Mouse (Mus musculus) kidney, embryonic 15.5 days (tissue): ENCODE results near the gene Ccne1. TPM values are rescaled to one million over a fixed set of nuclear protein-coding genes. Genes with fewer than 3 reads are reported as not detected.
"Not testable (repeated sequence)": the region's sequence is repeated elsewhere in the genome, so short reads cannot be mapped to it uniquely, and the experiment has no call there.

Source experiments
- ATAC-seq: fragments of 200-750 bp; cut with Nextera tagmentation; replicated peaks from 2 replicates; pipeline ENCODE4 v1.8.0; 2017; ENCODE audit warnings: moderate TSS enrichment; ENCODE audit not compliant: low FRiP score
- H3K27ac ChIP-seq: fragments of 300-500 bp; sonication (generic); 2 replicates; pipeline ENCODE4 v1.5.1; 2015; ENCODE audit warnings: mild to moderate bottlenecking, inconsistent platforms
- H3K27me3 ChIP-seq: fragments of 300-500 bp; sonication (generic); 2 replicates; pipeline ENCODE4 v1.6.1; 2015; ENCODE audit warnings: inconsistent platforms
- H3K36me3 ChIP-seq: fragments of 300-500 bp; sonication (generic); 2 replicates; pipeline ENCODE4 v1.6.1; 2015; ENCODE audit warnings: inconsistent platforms
- H3K4me1 ChIP-seq: fragments of 300-500 bp; sonication (generic); 2 replicates; pipeline ENCODE4 v1.6.1; 2015; ENCODE audit warnings: inconsistent platforms
- H3K4me2 ChIP-seq: fragments of 300-500 bp; sonication (generic); 2 replicates; pipeline ENCODE4 v1.6.1; 2015; ENCODE audit warnings: moderate library complexity, mild to moderate bottlenecking, inconsistent platforms
- H3K4me3 ChIP-seq: fragments of 300-500 bp; sonication (generic); replicated peaks from 2 replicates; pipeline ENCODE4 v1.5.1; 2015; ENCODE audit warnings: mild to moderate bottlenecking, inconsistent platforms
- H3K9ac ChIP-seq: fragments of 300-500 bp; sonication (generic); 2 replicates; pipeline ENCODE4 v1.6.1; 2015; ENCODE audit warnings: mild to moderate bottlenecking, inconsistent platforms
- H3K9me3 ChIP-seq: fragments of 300-500 bp; sonication (generic); replicated peaks from 2 replicates; pipeline ENCODE4 v1.6.1; 2016; ENCODE audit warnings: inconsistent platforms
- WGBS: fragments of 180-500 bp; shearing (Covaris S2); methylation state at CpG from one replicate; pipeline ENCODE4 v1.1.7; 2015; ENCODE audit warnings: mixed read lengths; 5-methylcytosine and 5-hydroxymethylcytosine counted together
- polyA plus RNA-seq: library from polyadenylated mRNA; unstranded; fragments of >200 nt; fragmentation: Nextera tagmentation; extraction: Ambion mirVana; gene quantifications from 2 replicates; pipeline ENCODE4 v1.2.1, GENCODE M21; 2015

The Ccne1 gene
- polyA plus RNA-seq, 1 experiment from 2014 or later, result 65.9 TPM

DNA sequence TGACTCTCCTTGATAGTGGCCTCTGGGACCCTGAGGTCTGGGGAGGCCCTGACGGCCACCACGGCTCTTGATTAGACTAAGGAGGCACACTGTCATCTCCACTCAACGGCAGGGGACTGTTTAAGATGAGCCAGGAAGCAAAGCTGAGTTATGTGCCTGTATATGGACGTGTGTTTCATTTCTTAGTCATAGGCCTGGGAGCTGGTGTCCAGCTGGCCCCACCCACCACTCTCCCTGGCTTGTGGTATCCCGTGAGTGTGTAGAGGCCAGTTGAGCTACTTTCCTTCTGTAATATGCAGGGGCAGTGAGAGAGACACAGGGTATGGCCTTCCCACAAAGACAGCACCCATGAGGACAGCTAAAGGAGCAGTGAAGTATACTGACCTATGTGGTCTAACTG is 20.9 kb upstream of the Ccne1 start:
- H3K27me3 ChIP-seq, H3K9ac ChIP-seq, H3K36me3 ChIP-seq, ATAC-seq, H3K4me1 ChIP-seq, H3K4me2 ChIP-seq, H3K9me3 ChIP-seq, H3K27ac ChIP-seq, H3K4me3 ChIP-seq: not testable (repeated sequence)
- WGBS, result 40% methylated on average over 5 of the region's 5 CpGs

GRCm38 (mm10) chr7:38125565-38126159 is 18.3 kb upstream of the Ccne1 start:
- ATAC-seq, result no peak
- no peak overlapping the region for H3K4me3 ChIP-seq
- 77% methylated on average over 12 of the region's 12 CpGs for WGBS
- H3K4me2 ChIP-seq, result no peak overlapping the region
- H3K9me3 ChIP-seq, result no peaks in the 10 kb centered on the region
- no peak overlapping the region for H3K9ac ChIP-seq
- H3K27me3 ChIP-seq, result no peaks in the 10 kb centered on the region
- H3K4me1 ChIP-seq, result peaks cover 9% of the 10 kb centered on the region
- H3K36me3 ChIP-seq, result no peaks in the 10 kb centered on the region
- no peak overlapping the region for H3K27ac ChIP-seq

DNA sequence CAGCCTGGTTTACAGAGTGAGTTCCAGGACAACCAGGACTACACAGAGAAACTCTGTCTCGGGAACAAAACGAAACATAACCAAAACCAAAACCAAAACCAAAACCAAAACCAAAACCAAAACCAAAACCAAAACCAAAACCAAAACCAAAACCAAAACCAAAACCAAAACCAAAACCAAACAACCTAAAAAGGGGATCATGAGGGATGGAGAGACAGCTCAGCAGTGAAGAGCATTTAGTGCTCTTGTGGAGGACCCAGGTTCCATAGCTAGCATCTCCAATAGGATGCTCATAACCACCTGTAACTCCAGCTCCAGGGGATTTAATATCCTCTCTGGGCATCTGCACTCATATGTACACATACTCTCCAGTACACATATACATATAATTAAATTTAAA is 16.8 kb upstream of the Ccne1 start:
- WGBS, result 92% methylated on average over 2 of the region's 2 CpGs
- not testable (repeated sequence) for H3K27ac ChIP-seq, ATAC-seq, H3K36me3 ChIP-seq, H3K27me3 ChIP-seq, H3K9me3 ChIP-seq, H3K4me2 ChIP-seq, H3K4me1 ChIP-seq, H3K4me3 ChIP-seq, H3K9ac ChIP-seq

DNA sequence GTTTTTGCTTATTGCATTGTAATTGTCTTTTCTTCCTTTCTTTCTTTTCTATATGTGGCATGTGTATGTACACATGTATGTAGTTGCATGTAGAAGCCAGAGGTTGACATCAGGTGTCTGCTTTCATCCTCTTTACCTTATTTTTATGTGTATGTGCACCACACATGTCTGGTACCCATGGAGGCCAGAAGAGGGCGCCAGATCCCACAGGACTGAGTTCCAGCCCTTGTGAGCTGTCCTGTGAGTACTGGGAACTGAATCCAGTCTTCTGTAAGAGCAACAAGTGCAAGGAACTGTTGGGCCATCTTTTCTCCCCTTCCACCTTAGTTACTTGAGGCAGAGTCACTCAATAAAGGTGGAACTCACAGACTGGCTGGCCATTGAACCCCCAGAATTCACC is 11.3 kb upstream of the Ccne1 start:
- Histone ChIP-seq H3K9me3 (no peaks in the 10 kb centered on the region), H3K4me2 (no peak overlapping the region), H3K4me3 (no peak overlapping the region), H3K9ac (no peak overlapping the region), H3K27me3 (no peaks in the 10 kb centered on the region), H3K27ac (no peak overlapping the region), H3K36me3 (no peaks in the 10 kb centered on the region), H3K4me1 (no peaks in the 10 kb centered on the region)
- WGBS, result 3% methylated on average over 1 of the region's 1 CpGs
- no peak for ATAC-seq

DNA sequence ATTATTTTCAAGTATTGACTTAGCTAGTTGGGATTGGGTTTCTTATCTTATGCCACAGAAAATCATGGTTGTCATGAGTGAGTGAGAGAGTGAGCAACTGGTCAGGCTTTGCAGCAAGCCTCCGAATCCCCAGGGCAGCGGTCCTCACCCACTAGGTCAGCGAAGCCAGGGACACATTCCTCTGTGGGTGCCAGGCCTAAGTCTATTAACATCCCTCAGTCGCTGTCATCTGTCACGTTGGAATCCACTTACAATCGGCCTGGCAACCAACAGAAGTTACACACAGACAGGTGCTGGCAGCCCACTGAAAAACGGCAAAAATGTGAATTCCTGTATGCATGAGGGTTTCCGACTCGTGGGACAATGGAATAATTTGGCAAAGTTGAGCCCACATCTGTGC is 5.1 kb upstream of the Ccne1 start:
- H3K9ac ChIP-seq, result no peak overlapping the region
- no peaks in the 10 kb centered on the region for H3K27me3 ChIP-seq
- H3K4me1 ChIP-seq, result peaks cover 22% of the 10 kb centered on the region
- ATAC-seq, result no peak
- no peaks in the 10 kb centered on the region for H3K36me3 ChIP-seq
- WGBS, result 83% methylated on average over 9 of the region's 9 CpGs
- H3K4me3 ChIP-seq, result no peak overlapping the region
- no peak overlapping the region for H3K4me2 ChIP-seq
- no peaks in the 10 kb centered on the region for H3K9me3 ChIP-seq
- H3K27ac ChIP-seq, result peak overlapping the region; percentile 85

GRCm38 (mm10) chr7:38111996-38112395 is 4.7 kb upstream of the Ccne1 start:
- Histone ChIP-seq H3K27ac (peak overlapping the region; percentile 87), H3K4me1 (peaks cover 22% of the 10 kb centered on the region), H3K9ac (no peak overlapping the region), H3K27me3 (no peaks in the 10 kb centered on the region), H3K9me3 (no peaks in the 10 kb centered on the region), H3K4me2 (no peak overlapping the region), H3K4me3 (no peak overlapping the region), H3K36me3 (no peaks in the 10 kb centered on the region)
- WGBS, result 33% methylated on average over 3 of the region's 3 CpGs
- peak; percentile 74 for ATAC-seq

DNA sequence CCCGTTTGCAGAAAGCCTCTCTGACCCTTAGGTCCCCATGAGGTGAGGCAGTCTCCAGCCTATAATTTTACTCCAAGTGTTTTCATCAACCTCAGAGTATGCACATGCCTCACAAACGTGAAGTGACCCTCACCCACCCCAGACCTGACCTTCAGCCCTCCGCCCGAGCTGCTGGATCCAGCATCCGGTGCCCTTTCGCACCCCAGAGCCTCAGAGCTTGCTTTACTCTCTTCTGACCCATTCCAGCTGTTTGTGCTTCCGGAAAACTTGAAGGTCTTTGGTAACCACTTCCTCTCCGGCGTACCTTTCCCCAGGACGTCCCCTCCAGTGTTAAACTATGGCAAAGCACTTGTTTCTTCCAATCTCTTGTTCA is 912 bp upstream of the Ccne1 start:
- H3K9me3 ChIP-seq, result no peaks in the 10 kb centered on the region

DNA sequence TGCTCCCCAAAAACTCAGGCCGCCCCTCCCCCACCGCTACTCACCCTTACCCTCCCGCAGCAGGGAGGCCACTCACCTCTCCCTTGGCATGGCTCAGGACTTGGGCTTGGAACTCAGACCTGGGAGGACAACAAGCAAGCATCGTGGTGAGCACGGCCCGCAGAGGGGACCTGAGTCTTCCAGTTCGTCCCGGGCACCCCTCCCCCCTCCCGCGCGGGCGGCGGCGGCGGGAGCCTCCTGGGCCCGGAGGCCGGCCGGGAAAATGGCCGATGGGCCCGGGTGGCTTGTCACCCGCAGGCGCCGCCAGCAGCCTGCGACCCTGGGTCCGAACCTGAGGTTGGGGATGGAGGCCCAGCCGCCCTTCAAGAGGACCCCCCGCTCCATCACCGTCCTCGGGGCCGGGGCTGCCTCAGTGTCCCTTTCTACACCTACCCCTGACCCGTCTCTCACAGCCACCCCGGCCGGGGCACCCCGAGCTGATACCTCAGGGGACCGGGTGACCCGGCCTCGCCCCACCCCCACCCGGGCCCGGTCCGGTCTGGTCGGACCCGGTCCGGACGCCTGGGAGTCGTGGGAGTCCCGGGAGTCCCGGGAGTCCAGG is 523 bp downstream of the Ccne1 start:
- WGBS, result under 1% methylated on average over 44 of the region's 47 CpGs
- ATAC-seq, result peak; percentile 54
- Histone ChIP-seq H3K27me3 (no peaks in the 10 kb centered on the region), H3K9ac (peak overlapping the region; percentile 83), H3K36me3 (peaks cover 23% of the 10 kb centered on the region), H3K4me1 (peaks cover 35% of the 10 kb centered on the region), H3K4me3 (peak overlapping the region; percentile 89), H3K27ac (peak overlapping the region; percentile 59), H3K9me3 (no peaks in the 10 kb centered on the region), H3K4me2 (peak overlapping the region; percentile 94)

More for the DNA sequence above, 912 bp upstream of the Ccne1 start:
- peaks cover 44% of the 10 kb centered on the region for H3K4me1 ChIP-seq
- peak overlapping the region; percentile 71 for H3K27ac ChIP-seq
- H3K36me3 ChIP-seq, result peaks cover 10% of the 10 kb centered on the region; the same call in 1 of the 2 replicates
- H3K9ac ChIP-seq, result peak overlapping the region; percentile 65
- no peaks in the 10 kb centered on the region for H3K27me3 ChIP-seq
- peak overlapping the region; percentile 94 for H3K4me2 ChIP-seq
- WGBS, result 11% methylated on average over 10 of the region's 10 CpGs
- ATAC-seq, result no peak
- H3K4me3 ChIP-seq, result peak overlapping the region; percentile 89

DNA sequence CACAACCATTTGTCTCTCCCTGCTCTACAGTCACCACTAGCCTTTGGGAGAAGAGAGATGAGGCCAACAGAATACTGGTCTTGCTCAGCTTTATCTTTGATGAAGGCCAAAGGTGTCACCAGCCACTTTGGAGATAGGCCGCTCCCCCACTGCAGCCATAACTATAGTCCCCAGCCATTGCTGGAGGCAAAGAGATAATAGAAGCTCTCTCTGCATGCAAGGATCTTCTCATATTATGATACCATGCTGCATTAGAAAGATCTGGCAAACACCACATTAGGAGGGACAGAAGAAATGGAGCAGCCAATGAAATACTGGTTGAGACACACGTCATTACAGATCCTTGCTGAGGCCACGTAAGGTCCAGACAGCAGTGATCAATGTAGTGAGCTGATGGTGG is 2.0 kb downstream of the Ccne1 start:
- Histone ChIP-seq H3K4me3 (peak overlapping the region; percentile 89), H3K9me3 (no peaks in the 10 kb centered on the region)
- WGBS, result 83% methylated on average over 3 of the region's 3 CpGs

GRCm38 (mm10) chr7:38104097-38104496 is 3.2 kb downstream of the Ccne1 start:
- H3K4me2 ChIP-seq, result no peak overlapping the region
- H3K36me3 ChIP-seq, result peaks cover 50% of the 10 kb centered on the region
- no peak for ATAC-seq

More for the DNA sequence above, 2.0 kb downstream of the Ccne1 start:
- Histone ChIP-seq H3K27me3 (no peaks in the 10 kb centered on the region), H3K36me3 (peaks cover 37% of the 10 kb centered on the region), H3K4me1 (peaks cover 31% of the 10 kb centered on the region), H3K4me2 (peak overlapping the region; percentile 94), H3K27ac (no peak overlapping the region), H3K9ac (no peak overlapping the region)
- ATAC-seq, result no peak

GRCm38 (mm10) chr7:38094353-38094752 is 13.0 kb downstream of the Ccne1 start:
- Histone ChIP-seq H3K27ac (no peak overlapping the region), H3K4me3 (no peak overlapping the region), H3K4me1 (no peaks in the 10 kb centered on the region), H3K9me3 (no peaks in the 10 kb centered on the region), H3K9ac (no peak overlapping the region), H3K36me3 (peaks cover 31% of the 10 kb centered on the region), H3K4me2 (no peak overlapping the region), H3K27me3 (no peaks in the 10 kb centered on the region)
- WGBS, result 74% methylated on average over 6 of the region's 6 CpGs
- ATAC-seq, result no peak

More at GRCm38 (mm10) chr7:38104097-38104496, 3.2 kb downstream of the Ccne1 start:
- 77% methylated on average over 5 of the region's 5 CpGs for whole genome bisulfite sequencing
- H3K4me3 ChIP-seq, result no peak overlapping the region
- H3K27me3 ChIP-seq, result no peaks in the 10 kb centered on the region
- no peak overlapping the region for H3K9ac ChIP-seq
- peaks cover 31% of the 10 kb centered on the region for H3K4me1 ChIP-seq
- no peak overlapping the region for H3K27ac ChIP-seq
- H3K9me3 ChIP-seq, result no peaks in the 10 kb centered on the region

DNA sequence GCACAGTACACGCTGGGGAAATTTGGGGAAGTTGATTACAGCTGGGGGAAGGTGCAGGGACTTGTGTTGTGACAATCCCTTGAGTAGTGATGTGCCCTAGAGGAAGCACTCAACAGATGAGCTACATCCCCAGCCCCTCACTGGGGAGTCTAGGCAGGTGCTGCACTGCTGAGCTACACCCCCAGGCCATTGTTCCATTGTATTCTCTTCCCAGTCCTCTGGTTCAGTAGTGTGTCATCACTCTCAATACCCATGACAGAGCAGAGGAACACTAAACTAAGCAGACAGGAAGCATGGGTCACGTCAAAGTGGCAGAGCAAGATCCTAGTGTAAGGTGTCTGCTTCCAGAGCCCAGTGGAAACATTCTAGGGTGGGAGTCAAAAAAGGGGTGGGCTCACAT is 14.2 kb downstream of the Ccne1 start:
- Histone ChIP-seq H3K4me3 (no peak overlapping the region), H3K27ac (no peak overlapping the region), H3K27me3 (no peaks in the 10 kb centered on the region), H3K9ac (no peak overlapping the region), H3K9me3 (no peaks in the 10 kb centered on the region), H3K4me2 (no peak overlapping the region), H3K4me1 (no peaks in the 10 kb centered on the region), H3K36me3 (peaks cover 18% of the 10 kb centered on the region)
- no peak for ATAC-seq
- 28% methylated on average over 2 of the region's 2 CpGs for WGBS
